Mouse (Mus musculus) stomach, postnatal 0 days (tissue): ENCODE data around the gene Pdzd2.

Experiments used
- CTCF ChIP-seq: IDR thresholded peaks from 2 replicates; pipeline ENCODE4 v1.5.1; 2016; ENCODE audit warnings: antibody characterized with exemption, low read depth, mild to moderate bottlenecking, moderate library complexity
- EP300 ChIP-seq: optimal IDR thresholded peaks from 2 replicates; pipeline ENCODE3; 2016; ENCODE audit warnings: antibody characterized with exemption

DNA sequence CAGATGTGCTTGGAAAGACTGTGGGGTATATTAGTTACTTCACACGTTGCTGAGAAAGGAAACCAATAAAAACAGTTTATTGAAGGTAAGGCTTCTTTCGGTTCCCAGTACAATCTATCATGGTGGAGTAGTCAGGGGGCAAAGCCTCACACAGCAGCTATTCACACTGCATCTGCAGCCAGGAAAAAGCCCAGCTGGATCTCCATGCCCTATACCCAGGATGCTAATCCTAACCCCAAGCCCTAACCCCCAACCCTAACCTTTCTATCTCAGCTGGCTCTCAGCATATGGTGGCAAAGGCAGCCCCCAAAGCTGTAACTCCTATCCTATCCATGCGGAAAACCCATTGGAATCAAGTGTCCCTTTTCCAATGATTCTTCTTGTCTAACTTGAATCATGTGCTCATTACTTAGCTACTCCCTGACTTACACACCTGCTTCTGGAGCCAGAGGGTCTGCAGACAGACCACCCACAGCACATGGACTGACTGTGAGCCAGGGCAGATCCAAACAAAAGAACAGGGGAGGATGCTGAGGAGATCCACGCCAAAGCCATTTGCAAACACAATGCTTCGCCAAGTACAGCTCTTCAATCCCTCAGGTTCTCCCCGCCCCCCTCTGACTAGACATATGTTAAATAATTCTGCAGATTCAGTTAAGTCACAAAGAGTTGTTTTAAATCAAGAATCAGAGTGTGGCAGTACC is 83.6 kb downstream of the Pdzd2 start:
- TF ChIP-seq CTCF = no peak
- TF ChIP-seq EP300 = no peak
